Mouse (Mus musculus): ENCODE data around the gene Trim2. TPM values are rescaled to one million over a fixed set of nuclear protein-coding genes. Genes with fewer than 3 reads are reported as not detected.
A peak's percentile ranks its signal among the peaks of the same experiment; 100 is the strongest.

Trim2 gene
- total RNA-seq, 1 experiment from 2014 or later, result 3.0 TPM

- ATAC-seq (replicated peaks; ENCODE audit: low read depth, poor library complexity, severe bottlenecking), result no peak
These were observed 44.8 kb downstream of the Trim2 start for GRCm38 (mm10) chr3:84261863-84262262.

GRCm38 (mm10) chr3:84260837-84261236, 45.8 kb downstream of the Trim2 start:
- no peak for ATAC-seq (replicated peaks; ENCODE audit: low read depth, poor library complexity, severe bottlenecking)

GRCm38 (mm10) chr3:84260024-84260535, 46.6 kb downstream of the Trim2 start:
- ATAC-seq (replicated peaks; ENCODE audit: low read depth, poor library complexity, severe bottlenecking), result peak; percentile 21

DNA sequence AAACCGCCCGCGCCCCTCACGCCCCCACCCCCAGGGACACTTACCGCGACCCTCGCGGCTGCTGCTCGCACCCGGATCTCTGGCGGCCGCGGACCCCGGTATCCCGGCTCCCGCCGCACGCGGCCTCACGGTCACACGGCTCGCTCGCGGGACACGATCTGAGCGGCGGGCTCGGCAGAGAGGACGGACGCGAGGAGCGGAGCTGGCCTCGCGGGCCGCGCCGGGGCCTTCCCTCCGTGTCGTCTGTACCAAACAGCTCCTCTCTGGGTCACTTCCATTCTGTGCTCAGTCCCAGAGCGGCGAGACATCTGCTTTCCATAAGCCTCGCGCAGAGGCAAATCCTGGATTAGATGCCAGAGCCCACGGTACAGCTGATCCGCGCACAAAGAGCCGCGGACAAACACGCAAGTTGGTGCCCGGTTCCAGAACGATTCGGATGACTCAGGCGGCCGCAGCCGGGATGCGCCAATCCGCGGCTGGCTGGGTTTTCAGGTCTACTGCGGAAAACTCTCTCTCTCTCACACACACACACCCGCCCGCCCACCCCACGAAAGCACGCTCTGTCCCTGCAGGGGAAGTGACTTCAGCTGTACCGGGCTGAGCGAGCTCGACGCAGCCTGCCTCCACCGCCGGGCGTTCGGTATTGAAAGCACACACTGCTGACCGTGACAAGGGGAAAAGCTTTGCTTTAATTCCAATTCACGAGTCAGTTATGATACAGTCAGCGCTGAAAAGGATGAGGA, 47.2 kb downstream of the Trim2 start:
- peak; percentile 68 for ATAC-seq (replicated peaks; ENCODE audit: low read depth, poor library complexity, severe bottlenecking)

DNA sequence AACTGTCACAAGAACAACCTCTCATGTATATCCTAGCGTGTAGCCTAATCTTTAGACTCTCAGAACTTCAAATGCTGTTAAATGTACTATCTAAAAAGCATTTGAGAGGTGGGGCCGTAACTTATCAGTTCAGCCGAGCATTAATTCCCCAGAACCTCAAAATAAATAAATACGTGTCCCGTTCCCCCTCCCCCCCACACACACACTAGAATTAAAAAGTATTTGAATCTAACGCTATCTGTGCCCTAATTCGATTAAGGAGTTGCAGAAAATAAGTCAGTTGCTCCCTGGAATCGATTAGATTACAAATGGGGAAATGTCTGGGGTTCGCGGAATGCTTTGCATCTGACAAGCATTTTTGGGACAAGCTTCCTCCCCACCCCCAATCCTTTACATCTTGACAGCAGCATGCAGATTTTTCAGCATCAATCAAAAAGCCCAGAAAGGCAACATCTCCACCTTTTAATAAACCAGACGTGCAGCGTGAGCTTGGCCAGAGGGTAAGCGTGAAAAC, 48.1 kb downstream of the Trim2 start:
- ATAC-seq (replicated peaks; ENCODE audit: low read depth, poor library complexity, severe bottlenecking), result no peak

GRCm38 (mm10) chr3:84257989-84258517, 48.6 kb downstream of the Trim2 start:
- no peak for ATAC-seq (replicated peaks; ENCODE audit: low read depth, poor library complexity, severe bottlenecking)

DNA sequence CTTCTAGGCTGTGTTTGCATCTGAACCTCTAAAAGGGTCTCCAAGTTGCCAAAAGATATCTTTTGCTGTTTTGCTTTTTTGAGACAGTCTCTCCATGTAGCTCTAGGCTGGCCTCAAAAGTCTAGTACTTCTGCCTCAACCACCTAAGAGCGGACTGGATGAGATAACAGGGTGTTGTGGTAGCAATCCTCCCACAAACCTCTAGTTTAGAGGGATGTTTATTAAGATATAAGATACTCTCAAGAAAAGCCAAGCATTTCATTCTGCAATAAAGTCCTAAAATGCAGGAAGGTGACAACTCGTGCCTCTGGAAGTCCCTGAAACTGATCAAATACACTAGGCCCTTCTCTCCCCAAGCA, 52.2 kb downstream of the Trim2 start:
- no peak for ATAC-seq (replicated peaks; ENCODE audit: low read depth, poor library complexity, severe bottlenecking)

- no peak for ATAC-seq (replicated peaks; ENCODE audit: low read depth, poor library complexity, severe bottlenecking)
These were observed 52.8 kb downstream of the Trim2 start for GRCm38 (mm10) chr3:84253655-84254519.

GRCm38 (mm10) chr3:84252776-84253654, 53.7 kb downstream of the Trim2 start:
- no peak for ATAC-seq (replicated peaks; ENCODE audit: low read depth, poor library complexity, severe bottlenecking)

DNA sequence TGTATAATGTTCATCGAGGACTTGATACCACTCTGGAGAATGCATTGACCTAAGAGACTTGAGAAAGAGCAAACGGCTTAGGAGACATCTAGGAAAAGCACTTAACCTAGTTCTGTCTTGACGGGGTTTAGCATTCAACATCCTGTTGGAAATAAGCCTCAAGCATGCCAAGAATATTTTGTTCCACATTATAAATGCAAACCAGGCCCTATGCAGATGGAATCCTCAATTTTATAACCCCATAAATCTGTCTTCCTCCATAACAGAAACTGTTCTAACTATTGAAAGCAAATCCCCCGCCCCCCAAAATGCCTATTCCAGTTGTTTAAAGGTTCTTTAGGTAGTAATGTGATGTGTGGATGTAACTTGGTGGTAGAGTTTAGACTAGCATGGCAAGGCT, 55.0 kb downstream of the Trim2 start:
- ATAC-seq (replicated peaks; ENCODE audit: low read depth, poor library complexity, severe bottlenecking), result no peak

DNA sequence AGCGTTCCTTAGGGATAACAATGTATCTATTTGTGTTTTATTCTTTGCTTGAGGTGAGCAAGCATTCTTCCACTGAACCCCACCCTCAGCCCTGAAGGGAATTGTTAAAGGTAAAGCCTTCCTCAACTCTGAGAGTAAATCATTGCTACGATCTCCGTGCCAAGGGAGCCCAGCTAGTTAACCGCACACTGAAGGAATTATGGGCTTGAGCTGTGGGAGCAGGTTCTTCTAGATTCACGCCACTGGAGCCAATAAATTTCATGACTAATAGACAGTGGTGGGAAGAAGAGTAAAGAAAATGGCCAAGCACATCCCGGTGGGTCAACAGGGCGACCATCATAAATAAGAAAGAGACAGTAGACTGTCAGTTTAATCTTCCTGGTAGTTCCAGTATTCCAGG, 56.4 kb downstream of the Trim2 start:
- no peak for ATAC-seq (replicated peaks; ENCODE audit: low read depth, poor library complexity, severe bottlenecking)

DNA sequence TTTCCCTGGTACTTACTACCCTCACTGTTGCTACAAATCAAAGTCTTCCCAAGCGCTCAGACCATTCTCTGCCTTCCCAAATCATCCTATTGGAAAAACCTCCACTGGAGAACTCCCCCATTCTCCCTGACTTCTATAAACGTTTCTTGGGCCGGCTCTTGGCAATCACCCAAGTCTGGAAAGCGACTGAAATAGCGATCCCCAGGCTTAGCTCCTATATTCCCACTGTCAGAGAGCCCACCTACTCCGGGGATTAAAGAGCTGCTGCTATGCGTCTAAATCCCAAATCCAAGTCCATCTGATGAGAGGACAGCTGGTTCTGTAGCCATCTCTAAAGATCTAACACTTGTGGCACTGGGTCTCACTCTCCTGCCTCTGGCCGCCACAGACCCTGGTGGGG, 58.9 kb downstream of the Trim2 start:
- ATAC-seq (replicated peaks; ENCODE audit: low read depth, poor library complexity, severe bottlenecking), result no peak

- no peak for ATAC-seq (replicated peaks; ENCODE audit: low read depth, poor library complexity, severe bottlenecking)
These were observed 60.2 kb downstream of the Trim2 start for GRCm38 (mm10) chr3:84246421-84246861.

DNA sequence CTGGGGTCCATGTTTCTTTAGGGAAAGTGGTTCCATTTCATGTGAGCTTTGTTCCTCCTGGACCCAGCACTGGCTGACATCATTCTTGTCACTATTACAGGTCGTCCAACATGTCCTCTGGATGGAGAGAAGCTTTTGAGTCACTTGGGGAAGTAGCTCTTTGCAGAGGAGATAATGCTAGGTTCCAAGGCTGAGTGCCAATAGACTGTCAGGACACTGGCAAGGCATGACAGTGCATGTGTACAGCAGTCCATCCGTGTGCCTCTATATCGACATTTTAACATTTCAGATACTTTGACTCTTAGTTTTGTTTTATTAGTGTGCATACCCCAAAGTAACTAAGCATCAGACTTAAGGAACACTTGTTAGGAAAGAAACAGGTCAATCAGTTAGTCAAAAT, 63.6 kb downstream of the Trim2 start:
- ATAC-seq (replicated peaks; ENCODE audit: low read depth, poor library complexity, severe bottlenecking), result no peak

DNA sequence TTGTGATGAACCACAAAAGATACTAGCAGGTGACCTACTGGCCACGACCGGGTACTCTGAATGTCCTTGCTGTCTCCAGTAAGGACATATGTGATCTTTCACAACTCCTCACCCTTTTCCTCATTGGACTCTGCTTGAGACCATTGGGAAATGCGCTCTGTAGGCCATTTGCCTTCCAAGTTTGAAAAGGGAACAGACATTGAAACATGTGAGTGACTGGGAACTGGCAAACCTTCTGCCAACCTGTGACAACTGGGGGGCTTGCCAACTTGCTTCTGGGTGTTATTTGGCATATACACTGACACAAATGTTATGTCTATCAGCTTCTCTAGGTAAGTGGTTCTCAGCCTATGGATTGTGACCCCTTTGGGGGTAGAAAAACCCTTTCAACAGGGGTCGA, 64.2 kb downstream of the Trim2 start:
- ATAC-seq (replicated peaks; ENCODE audit: low read depth, poor library complexity, severe bottlenecking), result no peak

GRCm38 (mm10) chr3:84241098-84241497, 65.6 kb downstream of the Trim2 start:
- ATAC-seq (replicated peaks; ENCODE audit: low read depth, poor library complexity, severe bottlenecking), result no peak

DNA sequence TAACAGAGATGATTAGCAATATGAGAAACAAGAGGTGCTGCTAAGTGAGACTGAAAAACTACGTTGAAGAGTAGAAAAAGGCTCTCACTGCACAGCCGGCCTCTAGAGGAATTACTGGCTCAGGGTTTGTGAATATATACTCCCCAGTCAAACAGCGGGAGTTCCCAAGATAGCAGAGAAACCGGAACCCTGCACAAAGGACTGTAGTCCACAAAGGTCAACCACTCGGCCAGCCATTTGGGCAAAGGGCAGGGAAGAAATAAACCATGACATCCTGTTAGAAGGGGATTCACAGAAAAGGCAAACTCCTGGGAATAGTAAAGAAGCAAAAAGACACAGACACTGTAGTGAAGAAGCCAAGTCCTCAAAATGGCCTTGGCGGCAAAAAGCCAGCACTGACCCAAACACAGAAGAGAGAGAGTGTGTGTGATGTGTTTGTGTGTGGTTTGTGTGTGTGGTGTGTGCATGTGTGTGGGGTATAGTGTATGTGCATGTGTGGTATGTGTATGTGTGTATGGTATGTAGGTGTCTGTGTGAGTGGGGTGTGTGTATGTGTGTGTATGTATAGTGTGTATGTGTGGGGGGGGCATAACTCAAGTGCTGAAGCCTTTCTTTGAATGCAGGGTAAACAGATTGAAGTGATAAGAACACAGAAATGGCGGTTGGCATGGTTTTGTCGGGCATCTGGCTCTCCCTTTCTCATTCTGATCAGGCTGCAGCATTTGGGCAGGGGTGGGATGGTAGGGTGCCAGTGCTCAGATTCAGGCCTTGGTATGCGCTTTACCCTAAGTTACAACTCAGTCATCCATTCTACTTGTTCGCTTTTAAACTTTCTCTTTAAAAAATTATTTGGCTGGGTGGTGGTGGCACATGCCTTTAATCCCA, 71.0 kb downstream of the Trim2 start:
- no peak for ATAC-seq (replicated peaks; ENCODE audit: low read depth, poor library complexity, severe bottlenecking)

GRCm38 (mm10) chr3:84234562-84234961, 72.1 kb downstream of the Trim2 start:
- ATAC-seq (replicated peaks; ENCODE audit: low read depth, poor library complexity, severe bottlenecking), result no peak
